Mouse (Mus musculus): ENCODE results near the gene Syngap1.
"Not testable (repeated sequence)": the region's sequence is repeated elsewhere in the genome, so short reads cannot be mapped to it uniquely, and the experiment has no call there.

Syngap1 gene

GRCm38 (mm10) chr17:26941031-26941789 is at the start of gene Syngap1:
Gene Syngap1, plus strand, starts transcription at chr17:26941253.
- DNase-seq (ENCODE audit: inconsistent ontology term): peak; percentile 65

- peak; percentile 56 for DNase-seq (ENCODE audit: inconsistent ontology term)
Observed at GRCm38 (mm10) chr17:26892635-26893375, 48.2 kb upstream of the Syngap1 start.

- DNase-seq (ENCODE audit: inconsistent ontology term): peak; percentile 11
Observed at GRCm38 (mm10) chr17:26893492-26893891, 47.6 kb upstream of the Syngap1 start.

- no peak for DNase-seq (ENCODE audit: inconsistent ontology term)
Observed at GRCm38 (mm10) chr17:26894342-26894741, 46.7 kb upstream of the Syngap1 start.

- peak; percentile 40 for DNase-seq (ENCODE audit: inconsistent ontology term)
Observed at GRCm38 (mm10) chr17:26895578-26895977, 45.5 kb upstream of the Syngap1 start.

- DNase-seq (ENCODE audit: inconsistent ontology term): no peak
Observed at GRCm38 (mm10) chr17:26900916-26901315, 40.1 kb upstream of the Syngap1 start.

- no peak for DNase-seq (ENCODE audit: inconsistent ontology term)
Observed at GRCm38 (mm10) chr17:26904320-26904719, 36.7 kb upstream of the Syngap1 start.

GRCm38 (mm10) chr17:26907506-26907905 is 33.5 kb upstream of the Syngap1 start:
- not testable (repeated sequence) for DNase-seq (ENCODE audit: inconsistent ontology term)

- no peak for DNase-seq (ENCODE audit: inconsistent ontology term)
Observed at GRCm38 (mm10) chr17:26915248-26915647, 25.8 kb upstream of the Syngap1 start.

GRCm38 (mm10) chr17:26916711-26917482 is 24.2 kb upstream of the Syngap1 start, which contains the start of gene Kifc5b:
Gene Kifc5b, plus strand, starts transcription at chr17:26917091.
- DNase-seq (ENCODE audit: inconsistent ontology term): peak; percentile 100

- not testable (repeated sequence) for DNase-seq (ENCODE audit: inconsistent ontology term)
Observed at GRCm38 (mm10) chr17:26917560-26917959, 23.5 kb upstream of the Syngap1 start.

GRCm38 (mm10) chr17:26918343-26918742 is 22.7 kb upstream of the Syngap1 start:
- DNase-seq (ENCODE audit: inconsistent ontology term): no peak

GRCm38 (mm10) chr17:26919516-26919915 is 21.5 kb upstream of the Syngap1 start:
- not testable (repeated sequence) for DNase-seq (ENCODE audit: inconsistent ontology term)

- not testable (repeated sequence) for DNase-seq (ENCODE audit: inconsistent ontology term)
Observed at GRCm38 (mm10) chr17:26922368-26922767, 18.7 kb upstream of the Syngap1 start.

- DNase-seq (ENCODE audit: inconsistent ontology term): not testable (repeated sequence)
Observed at GRCm38 (mm10) chr17:26925414-26925813, 15.6 kb upstream of the Syngap1 start.

GRCm38 (mm10) chr17:26931795-26932194 is 9.3 kb upstream of the Syngap1 start:
- DNase-seq (ENCODE audit: inconsistent ontology term): peak; percentile 65

- peak; percentile 97 for DNase-seq (ENCODE audit: inconsistent ontology term)
Observed at GRCm38 (mm10) chr17:26932839-26933398, 8.1 kb upstream of the Syngap1 start, which contains the start of gene Phf1. Gene Phf1, plus strand, starts transcription at chr17:26933052.

- no peak for DNase-seq (ENCODE audit: inconsistent ontology term)
Observed at GRCm38 (mm10) chr17:26933419-26933818, 7.6 kb upstream of the Syngap1 start.

GRCm38 (mm10) chr17:26933885-26934827 is 6.9 kb upstream of the Syngap1 start:
- no peak for DNase-seq (ENCODE audit: inconsistent ontology term)

- DNase-seq (ENCODE audit: inconsistent ontology term): no peak
Observed at GRCm38 (mm10) chr17:26935027-26935426, 6.0 kb upstream of the Syngap1 start.
